Mouse (Mus musculus): ENCODE data around the gene Lsp1.

GRCm38 (mm10) chr7:142516221-142516978 is 55.8 kb downstream of the Lsp1 start:
- TF ChIP-seq POLR2A (IDR thresholded peaks at IDR 0.05; ENCODE audit: insufficient read length, low read depth) (peak; percentile 52), TCF3 (IDR thresholded peaks at IDR 0.05; ENCODE audit: insufficient read length, low read depth) (no peak), MYOG (IDR thresholded peaks at IDR 0.05; ENCODE audit: control insufficient read depth in 1 of 3, insufficient read depth in 1 of 3, insufficient read length in 2 of 3, low read depth in 2 of 3) (no peak), E2F4 (IDR thresholded peaks at IDR 0.05; ENCODE audit: insufficient read depth) (no peak)

All from myocyte (in vitro differentiated cells).